Mouse (Mus musculus) A20 (cell line): ENCODE results near the gene Poglut1.

Experiments used
- DNase-seq: peaks from one replicate; pipeline ENCODE4 v3.0.0-alpha.2; 2011; ENCODE audit warnings: low read depth, low spot score

Poglut1 gene

GRCm38 (mm10) chr16:38549479-38550396, at the start of gene Poglut1:
Gene Poglut1 (minus strand): TSS chr16:38550258.
- DNase-seq = peak; percentile 89

GRCm38 (mm10) chr16:38598986-38599680, 49.1 kb upstream of the Poglut1 start:
- DNase-seq = no peak

GRCm38 (mm10) chr16:38596651-38597050, 46.6 kb upstream of the Poglut1 start:
- no peak for DNase-seq

- no peak for DNase-seq
Measured at GRCm38 (mm10) chr16:38596099-38596498, 46.0 kb upstream of the Poglut1 start.

GRCm38 (mm10) chr16:38594435-38594834, 44.4 kb upstream of the Poglut1 start:
- no peak for DNase-seq

- no peak for DNase-seq
Measured at GRCm38 (mm10) chr16:38592946-38593345, 42.9 kb upstream of the Poglut1 start.

GRCm38 (mm10) chr16:38592026-38592678, 42.1 kb upstream of the Poglut1 start:
- DNase-seq = no peak

- no peak for DNase-seq
Measured at GRCm38 (mm10) chr16:38591506-38591905, 41.4 kb upstream of the Poglut1 start.

- peak; percentile 33 for DNase-seq
Measured at GRCm38 (mm10) chr16:38587572-38587971, 37.5 kb upstream of the Poglut1 start.

GRCm38 (mm10) chr16:38587163-38587562, 37.1 kb upstream of the Poglut1 start:
- no peak for DNase-seq

GRCm38 (mm10) chr16:38585186-38585585, 35.1 kb upstream of the Poglut1 start:
- no peak for DNase-seq

GRCm38 (mm10) chr16:38584761-38585160, 34.7 kb upstream of the Poglut1 start:
- no peak for DNase-seq

- DNase-seq = no peak
Measured at GRCm38 (mm10) chr16:38571481-38571880, 21.4 kb upstream of the Poglut1 start.

- DNase-seq = no peak
Measured at GRCm38 (mm10) chr16:38568192-38568591, 18.1 kb upstream of the Poglut1 start.

GRCm38 (mm10) chr16:38563516-38563915, 13.5 kb upstream of the Poglut1 start:
- no peak for DNase-seq

- no peak for DNase-seq
Measured at GRCm38 (mm10) chr16:38562968-38563327, 12.9 kb upstream of the Poglut1 start.

- DNase-seq = peak; percentile 95
Measured at GRCm38 (mm10) chr16:38562131-38562967, 12.3 kb upstream of the Poglut1 start.

GRCm38 (mm10) chr16:38558221-38558748, 8.2 kb upstream of the Poglut1 start, which contains the start of gene Tmem39a:
Gene Tmem39a (plus strand): TSS chr16:38558698.
- no peak for DNase-seq

- DNase-seq = no peak
Measured at GRCm38 (mm10) chr16:38555988-38556387, 5.9 kb upstream of the Poglut1 start.

- no peak for DNase-seq
Measured at GRCm38 (mm10) chr16:38548000-38548399, 2.1 kb downstream of the Poglut1 start.
